Comparison of ENCODE assay signal across 31 mouse cellular contexts in genomic region chr14:75494926-75495325, GRCm38 (mm10). TPM values are rescaled to one million over a fixed set of nuclear protein-coding genes. Genes with fewer than 3 reads are reported as not detected.
A peak's percentile ranks its signal among the peaks of the same experiment; 100 is the strongest.
DNase-seq lines count a peak whose midpoint lies in the region; ATAC-seq lines count a peak whose summit lies in the region.
"Had no signal": no experiment of that assay in that cellular context is flagged by ENCODE, and none has a peak within 500 bp of the region (broad histone marks: within the 10 kb centered on the region; RNA-seq: fewer than 3 reads in every experiment).

No protein-coding gene starts in this region.

- no peak overlapping the region for H3K4me2 ChIP-seq in midbrain, embryonic 11.5 days
- H3K4me2 ChIP-seq in midbrain, embryonic 16.5 days (ENCODE audit: low read length) = no peak overlapping the region
- H3K4me2 ChIP-seq: heart, embryonic 11.5 days; hindbrain, embryonic 15.5 days; limb, embryonic 12.5 days; lung, embryonic 15.5 days; neural tube, embryonic 12.5 days had no signal

- 17% methylated on average over 6 of the region's 6 CpGs for WGBS in midbrain, embryonic 11.5 days
- 29% methylated on average over 6 of the region's 6 CpGs for WGBS in midbrain, embryonic 16.5 days

- no peaks in the 10 kb centered on the region for H3K4me1 ChIP-seq in midbrain, embryonic 11.5 days (ENCODE audit: control insufficient read depth, insufficient read depth, low read length)
- no peaks in the 10 kb centered on the region for H3K4me1 ChIP-seq in midbrain, embryonic 16.5 days (ENCODE audit: control insufficient read depth, insufficient read depth, low read length)
- H3K4me1 ChIP-seq: lung, embryonic 15.5 days had no signal

- 0 out of 2 replicates have a peak, but pooled peaks have one; percentile 38 for ATAC-seq in midbrain, embryonic 11.5 days (ENCODE audit: low FRiP score)
- ATAC-seq in midbrain, embryonic 16.5 days = no peak
- ATAC-seq: forebrain, embryonic 14.5 days had no signal

- H3K9me3 ChIP-seq in midbrain, embryonic 11.5 days (ENCODE audit: control insufficient read depth, low read length) = no peaks in the 10 kb centered on the region
- H3K9me3 ChIP-seq in midbrain, embryonic 16.5 days (replicated peaks; ENCODE audit: control insufficient read depth, low read length, poor library complexity, severe bottlenecking) = no peaks in the 10 kb centered on the region
- H3K9me3 ChIP-seq: hindbrain, embryonic 15.5 days; limb, embryonic 12.5 days; lung, embryonic 15.5 days; neural tube, embryonic 12.5 days had no signal

- H3K36me3 ChIP-seq in midbrain, embryonic 11.5 days (ENCODE audit: control insufficient read depth, insufficient read depth, low read length) = no peaks in the 10 kb centered on the region; the same call in 1 of the 2 replicates
- no peaks in the 10 kb centered on the region for H3K36me3 ChIP-seq in midbrain, embryonic 16.5 days (ENCODE audit: control insufficient read depth, insufficient read depth, low read length)
- H3K36me3 ChIP-seq: hindbrain, embryonic 15.5 days; limb, embryonic 12.5 days; lung, embryonic 15.5 days; neural tube, embryonic 12.5 days had no signal

- H3K27ac ChIP-seq in midbrain, embryonic 11.5 days (ENCODE audit: low read depth, low read length) = no peak overlapping the region
- no peak overlapping the region for H3K27ac ChIP-seq in midbrain, embryonic 16.5 days (ENCODE audit: low read length)
- H3K27ac ChIP-seq: hindbrain, embryonic 15.5 days; limb, embryonic 12.5 days; lung, embryonic 15.5 days; neural tube, embryonic 12.5 days; stomach, postnatal 0 days had no signal

- H3K27me3 ChIP-seq in midbrain, embryonic 11.5 days (ENCODE audit: control insufficient read depth, insufficient read depth, low read length) = no peaks in the 10 kb centered on the region; the same call in 1 of the 2 replicates
- no peaks in the 10 kb centered on the region for H3K27me3 ChIP-seq in midbrain, embryonic 16.5 days (ENCODE audit: control insufficient read depth, insufficient read depth, low read depth, low read length)
- H3K27me3 ChIP-seq: hindbrain, embryonic 15.5 days; lung, embryonic 15.5 days; neural tube, embryonic 12.5 days had no signal

- DNase-seq in midbrain, embryonic 11.5 days (ENCODE audit: low spot score, missing footprints) = no peak
- DNase-seq in embryo, embryonic 10.5 days (ENCODE audit: low spot score) = peak; percentile 81
- DNase-seq in embryo, embryonic 9.5 days (ENCODE audit: extremely low spot score) = peak; percentile 65
- peak; percentile 82 for DNase-seq in mesoderm, embryonic 11.5 days (ENCODE audit: low read depth, low spot score)
- DNase-seq in right cerebral cortex, adult 2 months (ENCODE audit: low spot score in 2 of 2) = no peak
- no peak for DNase-seq in adrenal gland, postnatal 4 days (ENCODE audit: low spot score in 2 of 2)
- DNase-seq: adrenal gland, postnatal 25 days; B cell, adult 2 months; cerebellum, adult 8-10 months; cerebellum, postnatal 25 days; gastrocnemius, postnatal 25 days; heart, adult 18-20 months; heart, postnatal 36 days; kidney, adult 2 months; kidney, postnatal 10 days; layer of hippocampus, adult 9-11 months; midbrain, embryonic 14.5 days; thymus, adult 2 months; thymus, postnatal 36 days had no signal

- H3K9ac ChIP-seq in midbrain, embryonic 11.5 days (ENCODE audit: low read length) = no peak overlapping the region
- H3K9ac ChIP-seq in midbrain, embryonic 16.5 days (ENCODE audit: low read depth, low read length) = no peak overlapping the region
- H3K9ac ChIP-seq: hindbrain, embryonic 15.5 days; limb, embryonic 12.5 days; lung, embryonic 15.5 days; neural tube, embryonic 12.5 days had no signal

- H3K4me3 ChIP-seq in midbrain, embryonic 11.5 days (ENCODE audit: low read depth, low read length) = no peak overlapping the region
- no peak overlapping the region for H3K4me3 ChIP-seq in midbrain, embryonic 16.5 days (ENCODE audit: low read depth, low read length)
- H3K4me3 ChIP-seq: hindbrain, embryonic 15.5 days; limb, embryonic 12.5 days; lung, embryonic 15.5 days; neural tube, embryonic 12.5 days had no signal

RNA-seq across cellular contexts. Expression of gene Siah3, which starts 39.1 kb away (rescaled TPM):
- 1.1 and 1.4 TPM in 2 replicates for polyA plus RNA-seq in midbrain, embryonic 11.5 days (2014; fragmentation: Nextera tagmentation; extraction: Ambion mirVana)
- polyA plus RNA-seq in midbrain, embryonic 16.5 days (2015; fragmentation: Nextera tagmentation; extraction: Ambion mirVana) = 2.7 and 3.0 TPM in 2 replicates
- under 1 TPM; 0.62 to 0.87 TPM for total RNA-seq in adrenal gland, postnatal 4 days (2021)
- total RNA-seq: gastrocnemius, adult 18-20 months; heart, adult 18-20 months; heart, postnatal 36 days; liver, adult 2 months; megakaryocyte progenitor cell, adult 5-6 weeks had no signal
- polyA plus RNA-seq: heart, embryonic 16.5 days; kidney, adult 2 months; liver, adult 2 months; lung, embryonic 15.5 days; stomach, postnatal 0 days had no signal

Comparison
In these comparisons a context has a peak if more than half of its experiments do, and no peak if none do; other contexts are left out.
1. DNase-seq: peak in embryo, embryonic 10.5 days (single experiment), embryo, embryonic 9.5 days (single experiment) and mesoderm, embryonic 11.5 days (single experiment); none in midbrain, embryonic 11.5 days (single experiment), right cerebral cortex, adult 2 months (0 of 2) and adrenal gland, postnatal 4 days (0 of 2).